Mouse (Mus musculus): ENCODE results near the gene Lpar4.
A peak's percentile ranks its signal among the peaks of the same experiment; 100 is the strongest.

The Lpar4 gene

DNA sequence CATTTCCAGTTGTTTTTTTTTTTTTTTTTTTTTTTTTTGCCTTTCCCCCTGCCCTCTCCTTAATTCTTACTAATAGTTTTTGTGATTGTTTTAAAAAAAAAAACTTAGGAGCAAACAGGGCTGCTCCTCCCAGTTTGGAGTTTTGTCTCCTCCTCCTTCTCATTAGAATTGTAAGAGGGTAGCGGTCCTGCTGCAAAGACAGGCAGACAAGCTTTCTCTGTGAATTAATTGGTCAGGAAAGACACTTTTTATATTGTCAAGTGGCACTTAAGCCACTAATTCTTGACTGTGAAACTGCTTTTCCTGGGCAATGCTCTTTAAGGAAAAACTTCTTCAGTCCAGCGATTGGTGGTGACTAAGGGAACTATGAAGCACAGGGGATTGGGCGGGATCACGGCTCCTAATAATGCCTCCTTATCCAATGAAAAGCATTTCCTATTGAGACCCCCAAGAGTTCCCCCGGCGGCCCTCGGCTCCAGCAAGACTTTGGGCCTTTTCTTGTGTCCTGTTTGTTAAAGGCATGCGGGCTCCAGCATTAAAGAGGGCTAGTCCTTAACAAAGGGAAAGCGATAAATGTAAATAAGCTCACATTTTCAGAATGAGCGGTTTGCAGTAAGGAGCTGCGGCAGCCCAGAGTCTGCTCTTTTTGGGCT, at the start of gene Lpar4:
Lpar4 (plus strand) TSS at position 451 of the 653 bp plus-strand sequence.
- DNase-seq, result peak in 1 of 2 experiments; percentile 5

DNA sequence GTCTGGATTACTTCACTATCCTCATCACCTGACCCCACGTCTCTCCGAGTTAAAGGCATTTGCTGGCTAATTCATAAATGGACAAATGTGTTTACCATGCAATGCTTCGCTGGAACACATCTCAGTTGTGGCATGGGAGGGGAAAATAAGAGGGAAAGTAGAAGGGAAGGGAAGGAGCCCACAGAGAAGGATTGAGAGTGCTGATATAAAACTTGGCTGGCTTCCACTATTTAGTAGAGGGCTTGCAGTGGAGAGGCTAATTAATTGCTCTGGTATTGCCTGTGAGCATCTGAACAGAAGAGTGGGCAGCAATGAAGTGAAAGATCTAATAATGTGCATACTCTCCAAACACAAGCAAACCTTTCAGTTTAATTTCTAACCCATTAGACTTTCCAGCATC, 49.0 kb upstream of the Lpar4 start:
- DNase-seq, result no peak

DNA sequence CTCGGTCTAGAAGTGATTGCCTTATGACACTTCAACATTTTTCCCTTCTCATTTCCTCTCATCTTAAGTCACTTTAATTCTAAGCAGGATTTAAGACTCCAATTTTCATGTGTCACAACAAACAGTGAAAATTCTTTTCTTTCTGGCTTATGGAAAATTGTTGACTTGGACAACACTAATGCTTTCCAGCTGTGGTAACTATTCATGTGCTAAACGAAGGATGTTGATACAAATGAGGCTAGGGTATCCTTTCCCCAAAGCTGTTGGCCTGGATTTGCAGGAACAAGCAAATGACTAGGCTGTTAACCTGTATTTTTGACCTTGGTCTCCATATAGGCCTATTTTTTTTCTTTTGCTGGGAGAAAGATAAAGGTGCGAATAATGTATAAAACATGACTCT, 48.5 kb upstream of the Lpar4 start:
- DNase-seq, result no peak

DNA sequence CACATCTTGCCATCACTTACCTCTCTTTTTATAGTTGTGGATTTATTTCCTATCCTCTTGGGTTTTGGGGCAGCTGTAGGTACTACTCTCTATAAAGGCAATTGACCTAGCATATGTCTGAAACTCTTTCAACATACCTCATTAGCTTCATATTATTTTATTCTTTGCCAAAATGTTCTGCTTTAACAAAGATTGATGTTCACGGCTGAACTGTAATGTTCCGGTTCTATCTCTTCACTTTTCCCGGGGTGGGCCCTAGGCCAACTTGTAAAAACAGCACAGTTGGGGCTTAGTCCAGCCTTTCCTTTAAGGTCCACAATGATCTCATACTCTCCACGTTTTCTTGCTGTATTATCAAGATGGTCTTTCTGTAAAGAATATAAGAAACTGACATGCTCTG, 48.1 kb upstream of the Lpar4 start:
- DNase-seq, result no peak

DNA sequence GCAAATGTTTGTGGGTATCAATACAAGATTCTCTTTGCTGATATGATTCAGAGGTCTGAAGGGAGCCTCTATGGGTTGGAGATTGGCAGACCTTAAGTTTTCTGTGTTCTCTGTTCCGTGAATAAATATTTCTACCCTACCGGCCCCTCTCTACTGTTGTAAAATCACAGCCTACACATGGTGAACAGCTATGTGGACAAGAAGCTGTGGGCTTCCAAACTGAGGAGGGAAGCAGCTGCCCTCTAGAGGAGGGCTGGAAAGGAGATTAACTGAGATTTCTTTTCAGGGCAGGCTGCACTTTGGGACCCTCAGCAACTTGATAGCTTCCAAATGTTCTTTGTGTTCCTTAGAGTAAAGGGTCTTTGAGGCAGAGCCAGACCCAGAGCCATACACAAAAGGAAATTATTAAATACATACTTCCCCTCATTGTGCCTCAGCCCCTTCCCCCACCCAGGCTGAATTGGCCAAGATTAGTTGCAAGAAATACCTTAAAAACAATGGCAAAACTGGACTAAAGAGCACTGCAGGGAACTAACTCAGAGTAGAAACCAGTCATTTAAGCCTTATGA, 22.6 kb upstream of the Lpar4 start:
- DNase-seq, result no peak

DNA sequence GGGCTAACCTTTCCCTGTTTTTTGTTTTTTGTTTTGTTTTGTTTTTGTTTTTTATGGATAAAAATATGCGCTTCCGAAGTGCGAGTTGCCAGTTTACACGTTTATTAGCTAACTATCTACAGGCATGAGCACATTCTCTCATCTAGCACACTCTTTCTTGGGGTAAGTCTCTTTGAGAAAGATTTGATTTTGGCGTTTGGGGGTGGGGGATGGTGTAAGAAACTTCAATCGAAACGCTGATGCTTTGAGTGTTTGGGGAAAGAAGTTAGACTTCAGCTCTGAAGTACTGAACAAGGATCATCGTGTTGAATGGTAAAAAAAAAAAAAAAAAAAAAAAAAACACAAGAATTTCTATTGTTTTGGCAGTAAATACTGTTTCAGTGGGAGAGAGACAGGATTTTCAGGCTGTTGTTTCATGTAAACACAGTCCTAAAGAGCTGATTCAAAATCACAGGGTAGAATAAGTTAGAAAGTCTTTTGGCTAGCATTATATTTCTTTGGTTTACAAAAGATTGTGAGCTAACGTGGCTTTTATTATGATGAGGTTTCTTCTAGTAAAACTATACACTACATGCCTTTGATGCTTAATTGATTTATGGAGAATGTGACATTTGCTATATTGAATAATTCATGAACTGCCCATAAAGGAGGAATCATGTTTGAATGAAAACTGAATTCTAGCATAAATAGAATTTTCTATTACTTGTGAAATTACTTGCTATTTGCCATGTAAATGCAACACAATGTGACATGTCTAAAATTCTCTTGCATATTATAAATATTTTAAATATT, 599 bp downstream of the Lpar4 start:
- no peak for DNase-seq

DNA sequence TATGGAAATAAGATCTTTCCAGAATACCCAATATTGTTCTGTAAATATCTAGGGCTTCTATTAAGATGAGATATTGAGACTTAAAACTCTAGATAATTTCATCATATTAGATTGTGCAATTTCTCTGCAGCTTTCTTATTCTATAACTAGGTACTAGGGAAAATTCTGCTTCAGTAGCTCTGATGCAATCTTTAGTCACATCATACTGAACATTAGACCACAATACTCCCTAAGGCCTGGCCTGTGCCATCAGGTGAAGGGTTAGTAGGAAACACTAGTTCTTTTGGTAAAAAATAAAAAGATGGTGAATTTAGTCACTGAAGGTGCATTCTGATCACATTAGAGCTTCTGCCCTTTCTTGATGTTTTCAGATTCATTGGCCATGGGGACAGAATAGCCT, 4.1 kb downstream of the Lpar4 start:
- no peak for DNase-seq

DNA sequence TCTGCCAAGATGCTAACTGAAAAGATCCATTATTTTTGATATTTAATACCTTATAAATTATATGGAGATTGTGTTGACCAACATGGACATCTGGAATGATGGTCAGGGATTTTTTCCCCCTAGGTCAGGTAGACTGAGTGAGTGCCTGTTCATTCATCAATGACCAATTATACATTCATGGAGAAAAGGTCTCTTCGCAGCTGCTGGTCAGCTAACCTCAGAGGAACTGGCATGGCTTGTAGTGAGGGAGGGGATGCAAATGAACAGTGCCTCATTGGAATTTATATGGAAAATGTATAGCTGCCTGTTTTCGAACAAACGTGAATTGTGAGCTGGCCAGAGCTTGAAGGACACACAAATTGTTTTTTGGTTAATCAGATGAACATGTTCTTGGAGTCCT, 18.9 kb downstream of the Lpar4 start:
- DNase-seq, result no peak

DNA sequence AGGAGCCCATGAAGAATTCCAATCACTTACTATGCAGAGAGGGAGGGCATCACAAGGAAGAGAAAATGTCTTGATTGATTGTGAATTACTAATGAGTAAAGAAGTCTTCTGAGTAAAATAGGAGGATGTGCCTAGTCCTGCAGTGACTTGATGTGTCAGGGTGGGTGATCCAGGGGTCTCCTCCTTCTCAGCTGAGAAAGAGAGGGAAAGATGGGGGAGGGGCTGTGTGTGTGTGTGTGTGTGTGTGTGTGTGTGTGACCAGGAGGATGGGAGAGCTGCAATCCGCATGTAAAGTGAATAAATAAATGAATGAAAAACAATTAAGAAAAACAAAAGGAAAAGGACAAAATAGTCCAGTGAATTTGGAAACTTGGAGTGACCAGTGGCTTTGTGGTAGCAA, 30.1 kb downstream of the Lpar4 start:
- no peak for DNase-seq

DNA sequence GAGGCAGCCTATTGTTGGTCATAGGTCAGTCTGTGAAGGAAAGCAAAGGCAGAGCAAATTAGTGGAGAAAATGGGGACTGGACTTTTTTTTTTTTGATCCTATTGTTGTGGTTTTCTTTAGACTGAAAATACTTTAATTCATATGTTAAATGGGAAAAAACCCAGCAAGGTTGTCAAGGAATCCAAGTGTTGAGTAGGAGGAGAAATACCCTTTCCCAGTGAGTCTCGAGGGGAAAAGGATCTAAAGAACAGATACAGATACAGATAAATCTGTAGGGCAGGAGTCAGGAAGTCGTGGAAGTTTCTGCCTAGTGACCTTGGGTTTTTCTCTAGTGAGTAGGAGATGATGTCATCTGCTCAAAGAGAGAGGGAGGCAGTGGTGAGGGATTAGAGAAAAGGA, 30.6 kb downstream of the Lpar4 start:
- no peak for DNase-seq

DNA sequence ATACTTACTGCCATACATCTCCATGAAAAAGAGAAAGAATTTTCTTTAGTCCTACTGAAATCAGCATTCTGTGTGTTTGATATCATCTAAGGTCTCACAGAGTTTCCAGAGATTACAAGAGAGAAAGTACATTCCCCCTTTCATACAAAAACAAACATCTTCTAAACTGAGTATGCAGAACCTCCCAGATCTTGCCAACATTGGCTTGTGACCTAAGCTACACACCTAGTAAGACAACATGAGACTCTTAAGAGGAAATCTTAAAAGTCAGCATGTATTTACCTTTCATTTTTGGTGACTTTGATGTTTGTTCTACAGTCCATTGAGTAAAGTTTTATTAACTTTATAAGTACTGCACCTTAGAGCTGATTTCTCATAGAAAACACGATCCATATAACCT, 33.4 kb downstream of the Lpar4 start:
- no peak for DNase-seq

DNA sequence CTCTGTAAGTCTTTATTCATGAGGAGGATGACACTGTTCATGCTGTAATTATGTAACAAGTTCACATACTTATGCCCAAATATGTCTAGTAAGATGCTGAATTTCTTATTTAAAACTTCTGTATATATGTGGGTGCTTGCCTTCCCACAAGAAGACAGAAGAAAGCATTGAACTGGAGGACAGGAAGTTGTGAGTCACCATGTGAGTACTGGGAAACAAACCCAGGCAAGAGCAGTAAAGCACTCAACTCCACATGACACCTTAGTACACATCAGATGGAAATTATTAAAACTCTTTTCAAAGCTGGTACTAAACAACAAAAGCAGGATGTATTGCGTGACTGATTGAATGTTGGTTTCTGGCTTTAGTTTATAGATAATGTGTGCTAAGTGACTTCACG, 41.8 kb downstream of the Lpar4 start:
- DNase-seq, result no peak

DNA sequence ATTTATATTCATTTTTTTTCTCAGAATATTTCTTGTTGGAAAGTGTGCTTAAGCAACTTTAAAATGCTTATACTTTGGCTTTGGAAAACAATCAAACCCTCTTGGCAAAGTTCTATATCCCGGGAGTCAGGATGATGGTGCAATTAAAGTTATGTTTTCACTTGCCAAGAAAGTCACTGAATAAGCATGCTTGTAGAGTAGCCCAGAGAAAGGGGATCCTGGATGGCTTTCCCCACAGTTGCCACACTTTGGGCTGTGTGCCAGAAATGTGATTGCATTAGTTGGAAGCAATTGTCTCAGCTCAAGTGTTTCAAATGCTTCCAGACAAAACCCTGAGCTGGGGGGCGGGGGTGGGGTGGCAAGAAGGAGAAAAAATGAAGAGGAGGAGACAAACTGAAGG, 43.9 kb downstream of the Lpar4 start:
- DNase-seq, result no peak

Measured in thymus, postnatal 36 days (tissue).